Mouse (Mus musculus) cerebellum, postnatal 25 days (tissue): ENCODE measurements at regions not wholly inside any gene's neighbourhood (a gene's known extent, or its start where the extent isn't known, plus 50 kb on each side); places are given as distances from the start of the nearest gene placed in this dataset.

Experiments
- DNase-seq, 2 experiments: peaks; one replicate each; pipeline ENCODE4 v3.0.0; 2021; ENCODE audit warnings: mixed read lengths in 2 of 2

DNA sequence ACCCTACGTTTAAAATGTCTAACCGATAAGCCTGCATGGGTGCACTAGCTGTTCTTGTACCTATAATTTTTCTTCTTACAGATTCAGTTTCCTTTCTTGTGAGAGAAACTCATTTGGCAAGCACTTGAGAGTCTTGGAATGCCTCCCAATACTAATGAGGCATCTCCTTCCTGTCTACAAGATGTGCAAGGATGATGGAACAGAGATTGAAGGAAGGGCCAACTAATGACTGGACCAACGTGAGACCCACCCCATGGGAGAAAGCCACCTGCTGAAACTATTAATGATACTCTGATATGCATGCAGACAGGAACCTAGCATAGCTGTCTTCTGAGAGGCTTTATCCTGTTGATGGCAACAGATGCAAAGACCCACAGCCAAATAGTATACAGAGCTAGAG is 179.9 kb upstream of the Slitrk6 start:
- DNase-seq, result no peak

DNA sequence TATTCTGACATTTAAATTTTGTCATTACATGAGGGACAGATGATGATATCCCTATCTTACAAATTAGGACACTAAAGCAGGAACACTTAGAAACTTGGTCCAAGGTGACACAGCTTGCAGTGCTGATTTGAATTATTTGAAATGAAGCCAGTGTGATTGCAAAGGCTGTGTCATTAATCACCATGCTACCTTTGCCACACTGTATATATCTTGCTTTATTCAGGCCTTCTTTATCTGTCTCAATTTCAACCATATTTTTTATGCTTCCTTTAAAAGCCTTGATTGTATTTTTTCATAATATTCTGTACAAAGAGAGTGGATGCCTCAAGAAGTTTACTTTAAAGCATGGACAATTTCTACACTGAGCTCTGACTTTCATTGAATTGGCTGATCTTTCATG is 167.0 kb upstream of the Slitrk6 start:
- no peak for DNase-seq

DNA sequence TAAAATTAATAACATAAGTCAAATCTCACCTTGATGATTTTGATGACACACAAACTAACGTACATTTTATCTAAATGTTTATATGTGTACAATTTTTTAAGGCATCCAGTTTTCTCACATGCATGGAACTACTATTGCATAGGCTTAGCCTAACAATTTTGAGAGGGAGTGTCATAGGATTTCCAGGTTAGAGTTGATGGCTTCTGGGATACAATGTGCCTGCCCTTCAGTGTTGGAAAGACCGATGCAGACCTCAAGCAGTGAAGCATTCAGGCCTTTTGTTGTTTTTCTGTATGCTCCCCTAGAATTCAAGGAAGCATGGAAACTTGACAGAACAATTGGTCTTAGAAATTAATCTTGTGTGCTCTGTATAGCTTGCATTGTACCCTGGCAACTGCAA is 158.4 kb upstream of the Slitrk6 start:
- DNase-seq, result no peak

GRCm38 (mm10) chr14:110892865-110893264 is 137.9 kb upstream of the Slitrk6 start:
- no peak for DNase-seq

DNA sequence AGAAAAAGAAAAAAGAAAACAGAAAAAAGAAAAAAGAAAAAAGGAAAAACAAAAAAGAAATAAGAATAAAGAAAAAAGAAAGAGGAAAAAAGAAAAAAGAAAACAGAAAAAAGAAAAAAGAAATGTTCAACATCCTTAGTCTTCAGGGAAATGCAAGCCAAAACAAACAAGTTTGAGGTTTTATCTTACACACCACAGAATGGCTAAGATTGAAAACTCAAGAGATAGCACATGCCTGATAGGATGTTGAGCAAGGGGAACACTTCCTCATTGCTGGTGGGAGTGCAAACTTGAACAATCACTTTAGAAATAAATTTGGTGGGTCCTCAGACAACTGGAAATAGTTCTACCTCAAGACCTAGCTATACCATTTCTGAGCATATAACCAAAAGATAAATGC is 116.4 kb upstream of the Slitrk6 start:
- no peak for DNase-seq

DNA sequence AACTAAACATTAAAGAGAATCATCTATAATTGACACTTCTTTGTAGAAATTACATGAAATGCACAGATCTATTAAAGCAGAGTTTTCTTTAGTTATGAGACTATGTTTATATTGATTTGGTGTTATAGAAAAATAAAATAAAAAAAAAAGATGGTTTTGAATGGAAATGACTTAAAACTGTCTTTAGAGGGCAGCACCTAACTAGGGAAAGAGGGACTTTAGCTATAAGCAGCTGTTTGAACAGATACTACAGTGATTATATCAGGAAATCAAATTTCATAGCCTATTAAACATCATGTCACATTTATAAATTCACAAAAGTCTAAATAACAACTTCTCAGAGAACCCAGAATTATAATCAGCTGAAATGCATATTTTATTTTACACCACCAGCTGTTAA is 69.7 kb upstream of the Slitrk6 start:
- no peak for DNase-seq

DNA sequence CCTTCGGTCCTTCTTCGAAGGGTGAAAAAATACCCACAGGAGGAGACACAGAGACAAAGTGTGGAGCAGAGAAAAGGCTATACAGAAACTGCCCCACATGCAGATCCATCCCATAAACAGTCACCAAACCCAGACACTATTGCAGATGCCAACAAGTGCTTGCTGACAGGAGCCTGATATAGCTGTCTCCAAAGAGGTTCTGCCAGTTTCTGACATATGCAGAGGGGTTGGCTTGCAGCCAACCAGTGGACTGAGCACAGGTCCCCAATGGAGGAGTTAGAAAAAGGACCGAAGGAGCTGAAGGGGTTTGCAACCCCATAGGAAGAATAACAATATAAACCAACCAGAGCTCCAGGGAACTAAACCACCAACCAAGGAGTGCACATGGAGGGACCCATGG is 67.2 kb upstream of the Slitrk6 start:
- peak; percentile 3 to 10 for DNase-seq
